Mouse (Mus musculus): ENCODE data around the gene Tet3. TPM values are rescaled to one million over a fixed set of nuclear protein-coding genes. Genes with fewer than 3 reads are reported as not detected.

Tet3 gene
- polyA plus RNA-seq (2011; ENCODE audit: insufficient read length, low read depth, missing spikeins), result 13.8 and 18.6 TPM in 2 replicates

DNA sequence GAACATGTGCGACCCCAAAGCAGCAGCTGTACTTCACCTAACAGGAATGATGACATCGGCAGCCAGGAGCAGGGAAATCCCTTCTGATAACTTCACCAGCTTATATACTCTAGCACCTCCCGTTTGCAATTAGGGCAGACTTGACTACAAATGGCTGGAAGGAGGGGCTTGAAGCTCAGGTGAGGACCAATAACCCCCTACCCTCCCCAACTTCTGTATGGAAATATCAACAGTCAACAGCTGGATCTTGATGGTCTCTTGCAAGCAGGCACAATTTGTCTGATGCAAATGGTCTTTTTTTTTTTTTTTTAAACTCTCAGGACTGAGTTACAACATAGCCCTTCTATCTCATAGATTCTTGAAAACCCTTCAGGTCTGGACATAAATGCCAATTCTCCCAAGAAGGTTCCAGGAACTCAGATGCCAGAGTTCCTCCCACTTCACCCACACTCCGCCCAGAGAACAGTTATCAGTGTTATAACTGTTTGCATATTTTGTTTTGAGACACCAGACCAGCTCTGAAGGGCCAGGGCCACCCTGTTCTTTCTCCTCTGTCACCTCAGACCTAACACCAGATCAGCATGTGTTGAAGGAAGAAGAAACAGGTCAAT is at the start of gene Tet3:
Tet3 (minus strand) TSS at position 51 of the 611 bp plus-strand sequence.
- Histone ChIP-seq H3K27ac (ENCODE audit: insufficient read depth, low read length) (no peak within 1 kb of the TSS), H3K4me1 (ENCODE audit: control insufficient read depth, insufficient read depth, low read length) (0 out of 2 replicates have a peak, but pooled peaks cover 4% of the 10 kb centered on the region), H3K4me3 (ENCODE audit: insufficient read depth, low read length) (no peak within 1 kb of the TSS)
- no peak for TF ChIP-seq CTCF (IDR thresholded peaks at IDR 0.05; ENCODE audit: borderline replicate concordance, insufficient read depth, low read length)
- TF ChIP-seq POLR2A (IDR thresholded peaks at IDR 0.05; ENCODE audit: low read depth, low read length), result no peak

DNA sequence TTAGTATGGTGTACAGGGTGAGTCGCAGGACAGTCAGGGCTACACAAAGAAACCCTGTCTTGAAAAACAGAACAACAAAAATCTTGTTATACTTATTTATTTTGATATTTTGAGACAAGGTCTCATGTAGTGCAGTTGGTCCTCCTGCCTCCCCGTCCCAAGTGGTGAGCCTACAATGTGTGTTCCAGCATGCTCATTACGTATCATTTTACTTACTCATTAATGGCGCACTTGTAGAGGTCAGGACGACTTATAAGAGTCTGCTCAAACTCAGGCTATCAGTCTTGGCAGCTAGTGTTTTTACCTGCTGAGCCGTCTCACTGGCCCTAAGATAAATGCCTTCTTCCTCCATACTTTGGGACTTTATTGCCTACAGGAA is 48.3 kb upstream of the Tet3 start:
- Histone ChIP-seq H3K27ac (ENCODE audit: insufficient read depth, low read length) (peak overlapping the region; percentile 3; the same call in 1 of the 2 replicates), H3K4me1 (ENCODE audit: control insufficient read depth, insufficient read depth, low read length) (no peaks in the 10 kb centered on the region; the same call in 1 of the 2 replicates), H3K4me3 (ENCODE audit: insufficient read depth, low read length) (peak overlapping the region; percentile 7; the same call in 1 of the 2 replicates)
- TF ChIP-seq CTCF (IDR thresholded peaks at IDR 0.05; ENCODE audit: borderline replicate concordance, insufficient read depth, low read length), result no peak
- no peak for TF ChIP-seq POLR2A (IDR thresholded peaks at IDR 0.05; ENCODE audit: low read depth, low read length)

DNA sequence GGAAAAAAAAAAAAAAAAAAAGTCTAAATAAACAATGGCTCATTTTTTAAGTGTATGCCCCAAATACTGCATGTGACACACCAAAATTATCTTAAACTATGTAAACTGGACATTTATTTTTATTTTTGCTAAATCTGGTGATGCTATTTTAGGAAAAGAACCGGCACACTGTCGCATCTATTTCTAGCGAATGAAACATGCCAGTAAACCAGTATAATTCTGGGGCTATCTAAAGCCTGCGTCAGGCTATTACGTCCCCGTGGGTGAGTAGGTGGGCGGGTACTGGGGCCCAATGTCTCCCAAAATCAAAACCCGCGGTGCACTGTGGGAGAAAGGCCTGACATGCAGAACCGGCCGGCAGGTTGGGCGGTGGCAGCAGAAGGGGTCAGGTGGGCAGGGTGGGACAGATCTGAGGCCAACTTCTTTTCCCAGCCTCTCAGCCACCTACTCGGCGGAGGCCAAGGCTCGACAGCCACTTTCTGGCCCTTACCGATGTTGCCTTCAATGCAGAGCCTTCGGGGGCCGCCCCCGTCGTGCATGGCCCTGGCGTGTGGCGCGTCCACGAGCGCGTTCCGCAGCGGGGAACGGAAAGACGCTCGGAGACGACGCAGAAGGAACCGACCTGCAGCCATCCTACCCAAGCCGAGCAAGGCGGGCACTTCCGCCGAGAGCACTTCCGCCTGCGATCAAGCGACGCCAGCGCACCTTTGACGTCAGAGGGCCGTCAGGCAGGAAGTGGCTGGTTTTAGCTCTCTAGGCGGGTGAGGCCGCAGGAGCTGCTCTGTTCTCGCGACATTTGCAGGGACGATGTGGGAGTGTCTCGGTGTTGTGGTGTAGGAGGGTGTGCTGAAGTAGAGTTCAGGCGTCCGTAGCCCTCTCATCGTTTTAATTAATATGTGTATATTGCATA is 47.6 kb upstream of the Tet3 start, which contains the start of gene Dguok:
Dguok (minus strand) TSS at position 712 of the 910 bp plus-strand sequence.
- no peaks in the 10 kb centered on the region; the same call in 1 of the 2 replicates for H3K4me1 ChIP-seq (ENCODE audit: control insufficient read depth, insufficient read depth, low read length)
- H3K4me3 ChIP-seq (ENCODE audit: insufficient read depth, low read length), result peak within 1 kb of the TSS; percentile 59
- H3K27ac ChIP-seq (ENCODE audit: insufficient read depth, low read length), result peak within 1 kb of the TSS; percentile 87
- TF ChIP-seq POLR2A (IDR thresholded peaks at IDR 0.05; ENCODE audit: low read depth, low read length) (peak; percentile 85), CTCF (IDR thresholded peaks at IDR 0.05; ENCODE audit: borderline replicate concordance, insufficient read depth, low read length) (no peak)

DNA sequence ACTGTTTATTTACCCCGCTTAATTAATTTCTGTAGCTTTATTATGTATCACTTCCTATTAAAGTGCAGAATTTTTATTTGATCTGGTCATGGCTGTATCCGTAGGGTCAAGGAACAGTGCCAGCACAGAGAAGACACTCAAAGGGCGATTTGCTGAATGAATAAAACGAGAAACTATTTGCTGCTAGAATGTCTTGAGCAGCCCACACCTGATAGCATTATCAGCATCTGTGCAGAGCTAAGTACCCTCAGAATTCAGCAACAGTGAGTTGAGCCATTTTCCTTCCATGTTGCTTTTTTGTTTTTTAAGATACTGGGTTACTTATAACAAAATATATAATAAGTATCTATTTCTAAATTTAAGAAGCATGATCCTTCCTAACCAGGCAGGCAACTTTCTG is 46.7 kb upstream of the Tet3 start:
- Histone ChIP-seq H3K4me3 (ENCODE audit: insufficient read depth, low read length) (peak overlapping the region; percentile 59), H3K27ac (ENCODE audit: insufficient read depth, low read length) (no peak overlapping the region), H3K4me1 (ENCODE audit: control insufficient read depth, insufficient read depth, low read length) (no peaks in the 10 kb centered on the region)
- TF ChIP-seq POLR2A (IDR thresholded peaks at IDR 0.05; ENCODE audit: low read depth, low read length) (no peak), CTCF (IDR thresholded peaks at IDR 0.05; ENCODE audit: borderline replicate concordance, insufficient read depth, low read length) (no peak)

DNA sequence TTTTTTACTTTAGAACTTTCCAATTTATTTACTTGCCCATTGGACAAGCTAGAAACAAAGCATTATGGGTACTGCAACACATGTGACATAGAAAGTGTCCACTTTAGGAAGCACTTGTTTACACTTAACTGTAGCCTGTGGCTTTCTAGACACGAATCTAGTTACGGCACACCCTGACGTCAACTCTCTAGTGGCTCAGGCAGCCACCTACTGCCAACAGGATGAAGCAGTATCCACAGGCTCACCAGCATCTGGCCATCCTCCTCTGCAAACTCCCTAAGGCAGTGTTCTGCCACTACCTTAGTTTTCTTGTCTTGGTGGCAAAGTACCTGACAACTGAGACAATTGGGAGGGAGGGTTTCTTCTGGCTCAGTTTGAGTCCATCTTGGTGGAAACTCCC is 44.5 kb upstream of the Tet3 start:
- Histone ChIP-seq H3K27ac (ENCODE audit: insufficient read depth, low read length) (no peak overlapping the region), H3K4me1 (ENCODE audit: control insufficient read depth, insufficient read depth, low read length) (no peaks in the 10 kb centered on the region), H3K4me3 (ENCODE audit: insufficient read depth, low read length) (no peak overlapping the region)
- TF ChIP-seq CTCF (IDR thresholded peaks at IDR 0.05; ENCODE audit: borderline replicate concordance, insufficient read depth, low read length), result no peak

DNA sequence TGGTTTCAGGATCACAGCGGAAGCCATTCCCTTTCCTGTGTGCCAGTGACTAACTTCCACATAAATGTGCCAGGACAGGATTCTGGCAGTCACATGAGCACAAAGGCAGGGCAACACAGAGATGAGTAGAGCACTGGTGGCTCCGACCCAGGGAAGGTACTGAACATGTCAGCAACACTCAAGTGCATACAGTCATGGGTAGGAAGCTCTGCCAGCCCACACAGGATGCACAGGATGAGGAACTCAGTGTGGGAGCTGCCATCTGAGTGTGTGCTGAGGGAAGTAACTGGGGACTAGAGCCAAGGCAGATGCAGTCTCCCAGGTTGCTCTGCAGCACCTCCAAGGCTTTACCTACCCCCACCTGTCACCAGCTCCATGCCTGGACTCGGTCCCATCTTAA is 43.8 kb upstream of the Tet3 start:
- Histone ChIP-seq H3K27ac (ENCODE audit: insufficient read depth, low read length) (no peak overlapping the region), H3K4me1 (ENCODE audit: control insufficient read depth, insufficient read depth, low read length) (no peaks in the 10 kb centered on the region), H3K4me3 (ENCODE audit: insufficient read depth, low read length) (no peak overlapping the region)
- TF ChIP-seq CTCF (IDR thresholded peaks at IDR 0.05; ENCODE audit: borderline replicate concordance, insufficient read depth, low read length) (no peak), POLR2A (IDR thresholded peaks at IDR 0.05; ENCODE audit: low read depth, low read length) (no peak)

DNA sequence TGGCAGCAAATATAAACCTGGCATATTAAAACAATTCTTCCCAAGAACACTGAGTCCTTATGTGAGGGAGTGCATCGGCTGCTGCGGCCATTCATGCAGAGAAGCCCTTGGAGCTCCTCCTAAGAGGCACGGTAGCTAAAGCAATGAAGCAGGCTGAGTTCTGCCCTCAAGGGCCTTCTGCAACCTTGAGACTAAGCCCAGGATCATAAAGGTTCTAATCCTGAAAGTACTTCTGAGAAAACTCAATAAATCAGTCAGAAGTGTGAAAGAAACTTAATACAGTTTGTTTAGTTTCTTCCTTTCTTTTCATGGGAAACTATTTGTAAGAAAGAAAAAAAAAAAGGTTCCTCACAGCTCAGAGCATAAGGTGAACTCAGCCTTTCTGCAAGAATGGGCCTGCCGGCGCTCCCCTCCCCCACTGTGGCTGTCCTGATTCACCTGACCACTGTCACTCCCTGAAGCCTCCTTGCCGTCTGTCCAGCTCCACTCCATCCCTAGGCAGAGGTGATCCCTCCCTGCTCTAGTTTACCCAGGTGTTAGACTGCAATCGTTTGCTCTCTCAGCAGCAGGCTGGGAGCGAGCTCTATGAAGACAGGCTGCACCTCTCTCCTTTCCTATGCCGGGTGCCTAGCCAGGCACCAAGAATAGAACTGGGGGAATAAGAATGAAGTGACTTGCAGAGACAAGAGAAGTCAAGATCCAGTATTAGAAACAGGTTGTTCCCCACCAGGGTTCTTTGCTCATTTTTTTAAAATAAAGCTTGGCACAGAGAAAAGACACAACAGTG is 42.8 kb upstream of the Tet3 start:
- H3K4me3 ChIP-seq (ENCODE audit: insufficient read depth, low read length), result no peak overlapping the region
- peaks cover 6% of the 10 kb centered on the region; the same call in 1 of the 2 replicates for H3K4me1 ChIP-seq (ENCODE audit: control insufficient read depth, insufficient read depth, low read length)
- TF ChIP-seq CTCF (IDR thresholded peaks at IDR 0.05; ENCODE audit: borderline replicate concordance, insufficient read depth, low read length) (no peak), POLR2A (IDR thresholded peaks at IDR 0.05; ENCODE audit: low read depth, low read length) (no peak)
- no peak overlapping the region for H3K27ac ChIP-seq (ENCODE audit: insufficient read depth, low read length)

DNA sequence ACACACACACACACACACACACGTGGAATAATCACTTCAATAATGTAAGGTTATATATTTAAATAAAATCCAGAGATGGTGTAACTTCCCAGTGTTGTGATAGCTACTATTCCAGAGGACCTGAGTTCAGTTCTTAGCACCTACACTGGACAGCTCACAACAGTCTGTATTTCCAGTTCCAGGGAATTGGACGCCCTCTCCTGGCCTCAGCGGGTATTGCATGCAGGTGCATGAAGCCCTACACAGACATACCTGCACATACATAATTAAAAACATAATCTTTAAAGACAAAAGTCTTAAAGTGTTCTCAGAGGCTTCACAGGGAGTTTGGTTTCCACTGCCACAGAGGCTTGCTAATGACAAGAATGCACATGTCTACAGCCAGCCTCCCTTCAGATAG is 41.6 kb upstream of the Tet3 start:
- TF ChIP-seq POLR2A (IDR thresholded peaks at IDR 0.05; ENCODE audit: low read depth, low read length) (no peak), CTCF (IDR thresholded peaks at IDR 0.05; ENCODE audit: borderline replicate concordance, insufficient read depth, low read length) (peak; percentile 28; the same call in 1 of the 2 replicates)
- H3K4me1 ChIP-seq (ENCODE audit: control insufficient read depth, insufficient read depth, low read length), result peaks cover 6% of the 10 kb centered on the region; the same call in 1 of the 2 replicates
- H3K27ac ChIP-seq (ENCODE audit: insufficient read depth, low read length), result no peak overlapping the region
- H3K4me3 ChIP-seq (ENCODE audit: insufficient read depth, low read length), result no peak overlapping the region

DNA sequence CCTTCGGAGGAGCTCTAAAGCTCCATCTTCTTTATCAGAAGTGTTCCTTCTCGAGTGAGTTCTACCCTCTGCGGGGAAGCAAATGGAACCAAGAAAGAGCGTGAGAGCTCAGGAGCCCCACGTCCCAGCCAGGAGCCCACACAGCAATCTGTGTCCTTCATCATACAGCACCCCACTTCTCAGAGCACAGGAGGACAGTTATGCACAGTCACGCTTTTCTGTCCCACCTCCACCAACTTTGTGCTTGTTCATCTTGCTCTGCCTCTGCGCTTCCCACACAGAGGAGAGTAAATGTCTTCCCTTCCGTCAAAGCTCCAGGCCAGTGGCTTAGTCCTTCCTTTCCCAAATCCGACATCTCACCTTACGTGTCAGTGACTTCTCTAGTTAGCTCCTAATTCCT is 40.2 kb upstream of the Tet3 start:
- Histone ChIP-seq H3K27ac (ENCODE audit: insufficient read depth, low read length) (no peak overlapping the region), H3K4me3 (ENCODE audit: insufficient read depth, low read length) (no peak overlapping the region), H3K4me1 (ENCODE audit: control insufficient read depth, insufficient read depth, low read length) (peaks cover 6% of the 10 kb centered on the region; the same call in 1 of the 2 replicates)
- TF ChIP-seq POLR2A (IDR thresholded peaks at IDR 0.05; ENCODE audit: low read depth, low read length) (no peak), CTCF (IDR thresholded peaks at IDR 0.05; ENCODE audit: borderline replicate concordance, insufficient read depth, low read length) (no peak)
